Mouse (Mus musculus): ENCODE measurements at regions not wholly inside any gene's neighbourhood (a gene's known extent, or its start where the extent isn't known, plus 50 kb on each side); places are given as distances from the start of the nearest gene placed in this dataset.

DNA sequence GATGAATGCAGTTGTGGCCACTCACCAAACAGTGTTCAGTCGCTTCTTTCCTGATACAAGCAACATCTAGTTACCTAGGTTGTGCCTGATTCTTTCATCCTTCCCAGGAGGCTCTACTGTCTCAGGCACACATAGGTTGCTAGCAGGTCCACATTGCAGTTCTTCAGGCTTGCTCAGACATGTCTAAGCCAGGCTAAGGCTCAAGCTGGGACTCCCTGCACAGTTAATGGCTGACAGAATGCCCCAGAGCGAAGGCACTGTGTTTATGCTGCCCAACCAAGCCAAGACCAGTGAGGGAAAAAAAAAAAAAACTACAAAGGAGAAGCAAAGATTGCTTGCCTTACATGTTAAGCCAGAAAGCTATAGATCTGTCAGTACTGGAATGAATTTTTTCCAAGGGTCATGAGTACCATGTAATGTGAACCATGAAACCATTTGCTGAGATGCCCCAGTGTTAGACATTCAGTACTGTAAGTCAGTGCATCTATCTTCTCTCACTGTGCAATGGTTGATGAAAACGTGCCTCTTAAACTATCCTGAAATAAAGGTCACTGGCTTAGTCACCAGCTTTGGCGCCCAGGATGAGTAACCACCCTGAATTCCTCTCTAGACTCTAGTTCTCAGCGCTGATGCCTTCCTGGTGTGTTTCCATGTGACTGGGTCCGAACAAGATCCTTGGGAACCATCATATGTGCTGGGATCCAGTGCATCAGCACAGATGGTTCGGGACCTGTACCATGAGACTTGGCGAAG is 152.8 kb upstream of the Zfp703 start:
- TF ChIP-seq CTCF (IDR thresholded peaks at IDR 0.05; ENCODE audit: borderline replicate concordance, insufficient read depth, low read depth, low read length) (no peak), POLR2A (IDR thresholded peaks at IDR 0.05; ENCODE audit: borderline replicate concordance, insufficient read depth, low read length) (no peak)
- no peaks in the 10 kb centered on the region for H3K27me3 ChIP-seq (ENCODE audit: control insufficient read depth, insufficient read depth, low read length)
- WGBS, result 73% methylated on average over 8 of the region's 8 CpGs

DNA sequence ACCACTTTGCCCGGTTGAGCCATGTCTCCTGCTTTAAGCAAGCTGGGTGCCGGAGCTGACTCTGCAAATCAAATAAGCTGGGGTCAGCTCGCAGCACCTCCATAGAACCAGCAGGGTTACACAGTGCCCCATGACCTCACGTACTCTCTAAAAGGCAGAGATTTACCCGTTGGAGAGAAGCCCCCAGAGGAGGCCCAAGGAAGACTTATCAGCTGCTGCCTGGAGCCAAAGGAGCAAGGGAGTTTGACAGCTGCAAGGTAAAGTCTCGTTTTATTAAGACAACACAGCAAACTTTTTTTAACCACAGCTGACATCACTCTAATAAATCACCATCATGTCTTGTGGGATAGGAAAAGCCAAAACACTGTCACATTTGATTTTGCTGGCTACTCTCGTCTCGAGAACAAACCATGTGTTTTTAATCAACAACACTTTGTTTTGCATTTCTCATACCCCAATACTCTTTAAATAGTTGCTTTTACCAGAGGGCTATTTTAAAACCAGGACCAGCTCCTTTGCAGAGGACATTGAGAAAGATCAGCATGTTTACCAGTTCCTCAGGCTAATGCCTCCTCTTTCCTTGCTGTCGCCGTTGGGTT is 148.7 kb upstream of the Zfp703 start:
- no peak for DNase-seq
- no peak overlapping the region for H3K4me3 ChIP-seq (replicated peaks; ENCODE audit: insufficient read depth, low read depth, low read length)
- no peaks in the 10 kb centered on the region for H3K27me3 ChIP-seq (ENCODE audit: control insufficient read depth, insufficient read depth, low read length)
- no peak for TF ChIP-seq CTCF (IDR thresholded peaks at IDR 0.05; ENCODE audit: borderline replicate concordance, insufficient read depth, low read depth, low read length)
- no peak for TF ChIP-seq POLR2A (IDR thresholded peaks at IDR 0.05; ENCODE audit: borderline replicate concordance, insufficient read depth, low read length)
- 67% methylated on average over 10 of the region's 10 CpGs for WGBS
- H3K27ac ChIP-seq (ENCODE audit: insufficient read depth, low read length), result no peak overlapping the region
- H3K4me1 ChIP-seq (ENCODE audit: control insufficient read depth, insufficient read depth, low read length), result no peaks in the 10 kb centered on the region

More for the DNA sequence above, 152.8 kb upstream of the Zfp703 start:
- Histone ChIP-seq H3K4me1 (ENCODE audit: control insufficient read depth, insufficient read depth, low read length) (no peaks in the 10 kb centered on the region), H3K4me3 (replicated peaks; ENCODE audit: insufficient read depth, low read depth, low read length) (no peak overlapping the region), H3K27ac (ENCODE audit: insufficient read depth, low read length) (no peak overlapping the region)
- DNase-seq, result no peak

DNA sequence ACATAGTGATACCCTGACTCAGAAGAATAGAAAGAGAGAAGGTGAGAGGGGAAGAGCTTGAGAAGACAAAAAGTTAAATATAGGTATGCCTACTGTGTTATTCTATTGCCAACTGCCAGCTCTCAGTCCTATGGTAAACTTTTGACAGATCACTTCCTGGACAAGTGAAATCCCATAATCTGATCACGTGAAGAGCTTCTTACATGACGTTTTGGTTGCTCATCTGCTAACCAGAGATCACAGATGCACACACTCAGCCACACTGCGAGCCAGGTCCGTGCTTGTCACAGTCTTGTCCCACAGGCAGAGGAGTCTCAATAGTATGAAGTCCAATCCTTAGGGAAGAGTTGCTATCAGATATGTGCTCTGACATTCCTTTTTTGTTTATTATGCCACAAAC is 147.8 kb upstream of the Zfp703 start:
- DNase-seq, result no peak
- Histone ChIP-seq H3K27me3 (ENCODE audit: control insufficient read depth, insufficient read depth, low read length) (no peaks in the 10 kb centered on the region), H3K4me3 (replicated peaks; ENCODE audit: insufficient read depth, low read depth, low read length) (no peak overlapping the region), H3K4me1 (ENCODE audit: control insufficient read depth, insufficient read depth, low read length) (no peaks in the 10 kb centered on the region), H3K27ac (ENCODE audit: insufficient read depth, low read length) (no peak overlapping the region)
- WGBS, result 90% methylated on average over 4 of the region's 4 CpGs
- TF ChIP-seq POLR2A (IDR thresholded peaks at IDR 0.05; ENCODE audit: borderline replicate concordance, insufficient read depth, low read length) (no peak), CTCF (IDR thresholded peaks at IDR 0.05; ENCODE audit: borderline replicate concordance, insufficient read depth, low read depth, low read length) (no peak)

DNA sequence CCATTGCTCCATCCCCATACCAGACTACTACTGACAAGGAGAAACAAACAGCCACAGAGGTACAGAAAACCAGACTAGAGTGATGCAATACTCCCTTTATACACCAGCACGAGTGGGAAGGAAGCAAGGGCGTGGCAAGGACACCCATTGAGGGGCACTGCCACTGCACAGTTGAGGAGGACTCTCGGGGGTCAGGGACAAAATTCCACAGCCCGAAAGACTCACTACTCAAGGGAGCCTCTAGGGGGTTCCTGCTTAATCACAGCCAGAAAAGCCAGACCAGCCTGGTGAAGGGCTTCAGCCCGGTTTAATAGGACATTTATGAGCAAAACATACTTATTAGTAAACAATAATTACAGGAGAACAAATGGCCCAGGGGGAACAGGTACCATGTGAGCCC is 146.0 kb upstream of the Zfp703 start:
- no peak overlapping the region for H3K27ac ChIP-seq (ENCODE audit: insufficient read depth, low read length)
- no peak for TF ChIP-seq CTCF (IDR thresholded peaks at IDR 0.05; ENCODE audit: borderline replicate concordance, insufficient read depth, low read depth, low read length)
- no peak for TF ChIP-seq POLR2A (IDR thresholded peaks at IDR 0.05; ENCODE audit: borderline replicate concordance, insufficient read depth, low read length)
- no peaks in the 10 kb centered on the region for H3K4me1 ChIP-seq (ENCODE audit: control insufficient read depth, insufficient read depth, low read length)
- H3K4me3 ChIP-seq (replicated peaks; ENCODE audit: insufficient read depth, low read depth, low read length), result no peak overlapping the region
- WGBS, result 59% methylated on average over 5 of the region's 5 CpGs
- H3K27me3 ChIP-seq (ENCODE audit: control insufficient read depth, insufficient read depth, low read length), result no peaks in the 10 kb centered on the region
- DNase-seq, result no peak

DNA sequence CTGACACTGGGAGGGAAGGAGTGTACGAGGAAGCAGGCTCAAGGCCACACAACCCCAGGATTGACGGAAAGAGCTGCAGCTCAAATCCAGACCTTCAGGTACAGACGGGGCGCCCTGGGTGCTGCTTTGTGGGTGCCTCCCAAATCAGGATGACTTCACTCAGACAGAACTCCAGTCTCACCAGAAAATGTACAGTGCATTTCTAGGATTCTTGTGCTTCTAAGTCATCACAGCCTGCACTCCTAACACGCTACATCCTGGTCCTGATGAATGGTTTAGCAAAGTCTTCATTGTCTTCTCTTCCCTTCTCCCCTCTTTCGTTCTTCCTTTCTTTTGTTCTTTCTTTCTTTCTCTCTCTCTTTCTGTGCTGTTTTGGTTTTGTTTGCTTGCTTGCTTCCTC is 145.3 kb upstream of the Zfp703 start:
- 92% methylated on average over 6 of the region's 6 CpGs for WGBS
- no peak overlapping the region for H3K4me3 ChIP-seq (replicated peaks; ENCODE audit: insufficient read depth, low read depth, low read length)
- H3K27ac ChIP-seq (ENCODE audit: insufficient read depth, low read length), result no peak overlapping the region
- no peak for TF ChIP-seq POLR2A (IDR thresholded peaks at IDR 0.05; ENCODE audit: borderline replicate concordance, insufficient read depth, low read length)
- no peak for TF ChIP-seq CTCF (IDR thresholded peaks at IDR 0.05; ENCODE audit: borderline replicate concordance, insufficient read depth, low read depth, low read length)
- no peaks in the 10 kb centered on the region for H3K27me3 ChIP-seq (ENCODE audit: control insufficient read depth, insufficient read depth, low read length)
- no peaks in the 10 kb centered on the region for H3K4me1 ChIP-seq (ENCODE audit: control insufficient read depth, insufficient read depth, low read length)
- no peak for DNase-seq

DNA sequence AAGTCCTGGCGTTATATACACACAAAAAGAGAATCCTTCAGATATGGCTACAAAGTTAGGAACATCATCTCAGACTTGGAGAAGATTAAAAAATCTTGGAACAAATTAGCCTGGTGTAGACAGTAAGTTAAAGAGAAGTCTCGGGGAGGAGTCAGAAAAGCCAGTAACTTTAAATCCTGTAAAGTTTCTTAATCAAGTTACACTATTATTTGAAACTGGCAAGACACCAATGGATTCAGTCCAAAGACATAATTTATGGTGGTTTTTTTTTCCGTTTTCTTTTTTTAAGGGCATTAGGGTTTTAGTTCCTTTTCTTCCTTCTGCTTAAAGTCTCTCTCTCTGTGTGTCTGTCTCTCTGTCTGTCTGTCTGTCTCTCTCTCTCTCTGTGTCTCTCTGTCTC is 144.6 kb upstream of the Zfp703 start:
- 79% methylated on average over 3 of the region's 3 CpGs for WGBS
- TF ChIP-seq CTCF (IDR thresholded peaks at IDR 0.05; ENCODE audit: borderline replicate concordance, insufficient read depth, low read depth, low read length) (no peak), POLR2A (IDR thresholded peaks at IDR 0.05; ENCODE audit: borderline replicate concordance, insufficient read depth, low read length) (no peak)
- H3K27ac ChIP-seq (ENCODE audit: insufficient read depth, low read length), result no peak overlapping the region

DNA sequence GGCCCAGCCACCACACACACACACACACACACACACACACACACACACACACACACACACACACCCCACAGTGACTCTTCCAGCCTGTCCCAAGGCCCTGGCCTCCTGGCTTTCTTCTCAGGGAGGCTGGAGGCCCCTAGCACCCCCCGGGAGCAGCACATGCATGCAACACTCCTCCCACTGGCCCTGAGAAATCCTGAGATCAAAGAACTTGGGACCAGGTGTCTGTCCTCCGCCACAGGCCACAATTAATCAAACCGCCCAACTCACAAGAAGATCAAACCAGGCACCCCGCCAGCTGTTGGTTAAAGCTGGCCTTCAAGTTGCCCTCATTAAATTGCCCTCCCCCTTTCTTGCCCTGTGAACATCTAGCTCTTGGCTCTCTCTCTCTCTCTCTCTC is 143.8 kb upstream of the Zfp703 start:
- DNase-seq, result no peak
- Histone ChIP-seq H3K27ac (ENCODE audit: insufficient read depth, low read length) (no peak overlapping the region), H3K4me3 (replicated peaks; ENCODE audit: insufficient read depth, low read depth, low read length) (no peak overlapping the region), H3K4me1 (ENCODE audit: control insufficient read depth, insufficient read depth, low read length) (no peaks in the 10 kb centered on the region), H3K27me3 (ENCODE audit: control insufficient read depth, insufficient read depth, low read length) (no peaks in the 10 kb centered on the region)
- TF ChIP-seq POLR2A (IDR thresholded peaks at IDR 0.05; ENCODE audit: borderline replicate concordance, insufficient read depth, low read length), result no peak
- TF ChIP-seq CTCF (IDR thresholded peaks at IDR 0.05; ENCODE audit: borderline replicate concordance, insufficient read depth, low read depth, low read length), result no peak
- 54% methylated on average over 4 of the region's 4 CpGs for WGBS

More for the DNA sequence above, 144.6 kb upstream of the Zfp703 start:
- Histone ChIP-seq H3K4me1 (ENCODE audit: control insufficient read depth, insufficient read depth, low read length) (no peaks in the 10 kb centered on the region), H3K27me3 (ENCODE audit: control insufficient read depth, insufficient read depth, low read length) (no peaks in the 10 kb centered on the region), H3K4me3 (replicated peaks; ENCODE audit: insufficient read depth, low read depth, low read length) (no peak overlapping the region)
- DNase-seq, result no peak

DNA sequence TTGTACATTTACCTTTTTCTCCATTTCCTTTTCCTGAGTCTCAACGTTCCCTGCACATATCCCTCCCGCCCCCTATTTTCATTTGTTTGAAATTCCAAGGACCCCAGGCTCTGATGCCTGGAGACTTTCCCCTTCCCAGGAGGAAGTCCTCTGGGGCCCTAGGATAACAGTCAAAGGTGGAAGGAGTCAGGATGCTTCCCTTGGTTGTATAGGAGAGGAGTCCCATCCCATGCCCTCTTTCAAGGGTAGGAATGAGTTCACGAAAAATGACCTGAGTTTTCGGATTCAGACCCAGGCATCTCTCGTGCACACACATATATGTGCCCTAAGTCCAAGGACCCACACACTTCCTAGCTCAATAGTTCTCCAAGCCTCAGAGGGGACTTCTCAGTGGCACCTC is 143.3 kb upstream of the Zfp703 start:
- Histone ChIP-seq H3K4me3 (replicated peaks; ENCODE audit: insufficient read depth, low read depth, low read length) (no peak overlapping the region), H3K27ac (ENCODE audit: insufficient read depth, low read length) (no peak overlapping the region), H3K27me3 (ENCODE audit: control insufficient read depth, insufficient read depth, low read length) (no peaks in the 10 kb centered on the region), H3K4me1 (ENCODE audit: control insufficient read depth, insufficient read depth, low read length) (no peaks in the 10 kb centered on the region)
- TF ChIP-seq POLR2A (IDR thresholded peaks at IDR 0.05; ENCODE audit: borderline replicate concordance, insufficient read depth, low read length), result no peak
- no peak for TF ChIP-seq CTCF (IDR thresholded peaks at IDR 0.05; ENCODE audit: borderline replicate concordance, insufficient read depth, low read depth, low read length)
- no peak for DNase-seq
- 81% methylated on average over 5 of the region's 5 CpGs for WGBS

Measured in cerebellum, adult 2 months (tissue).